Mouse (Mus musculus) bone marrow, adult 2 months (tissue): ENCODE data around the gene Ssh3.

Experiments
- CTCF ChIP-seq: fragments of 200-500 bp; IDR thresholded peaks from 2 replicates; pipeline ENCODE4 v1.5.1; 2011; ENCODE audit warnings: low read length, control low read depth; ENCODE audit not compliant: control insufficient read depth, insufficient read depth
- POLR2A ChIP-seq: fragments of 200-500 bp; IDR thresholded peaks from 2 replicates; pipeline ENCODE4 v1.6.1; 2011; ENCODE audit warnings: low read depth, mild to moderate bottlenecking, control low read depth, low read length, borderline replicate concordance; ENCODE audit not compliant: control insufficient read depth

- TF ChIP-seq CTCF (no peak), POLR2A (no peak)
These were observed 53.5 kb downstream of the Ssh3 start for GRCm38 (mm10) chr19:4215451-4215840.
